Mouse (Mus musculus) intestine, postnatal 0 days (tissue): Measurements from ENCODE around the gene Ubxn11. TPM values are rescaled to one million over a fixed set of nuclear protein-coding genes. Genes with fewer than 3 reads are reported as not detected.

ENCODE experiments used
- ATAC-seq: fragments of 200-750 bp; cut with Nextera tagmentation; 2 replicates; pipeline ENCODE4 v1.8.0; 2017; ENCODE audit warnings: mild to moderate bottlenecking, moderate TSS enrichment, moderate library complexity
- H3K27ac ChIP-seq: fragments of 300-500 bp; sonication (generic); 2 replicates; pipeline ENCODE4 v1.5.1; 2014; ENCODE audit warnings: mild to moderate bottlenecking, low read depth, low read length, moderate library complexity
- H3K27me3 ChIP-seq: fragments of 300-500 bp; sonication (generic); replicated peaks from 2 replicates; pipeline ENCODE4 v1.6.1; 2014; ENCODE audit warnings: low read length, mixed read lengths; ENCODE audit not compliant: control insufficient read depth, insufficient read depth
- H3K36me3 ChIP-seq: fragments of 300-500 bp; sonication (generic); 2 replicates; pipeline ENCODE4 v1.6.1; 2014; ENCODE audit warnings: mild to moderate bottlenecking, moderate library complexity; ENCODE audit not compliant: control insufficient read depth, insufficient read depth
- H3K4me1 ChIP-seq: fragments of 300-500 bp; sonication (generic); replicated peaks from 2 replicates; pipeline ENCODE4 v1.6.1; 2014; ENCODE audit warnings: antibody characterized with exemption, low read length, mixed read lengths; ENCODE audit not compliant: control insufficient read depth, insufficient read depth
- H3K4me2 ChIP-seq: fragments of 300-500 bp; sonication (generic); replicated peaks from 2 replicates; pipeline ENCODE4 v1.6.1; 2014; ENCODE audit warnings: low read depth, mild to moderate bottlenecking, moderate library complexity
- H3K4me3 ChIP-seq: fragments of 300-500 bp; sonication (generic); 2 replicates; pipeline ENCODE4 v1.5.1; 2014; ENCODE audit warnings: low read depth, low read length
- H3K9ac ChIP-seq: fragments of 300-500 bp; sonication (generic); 2 replicates; pipeline ENCODE4 v1.6.1; 2014; ENCODE audit warnings: mild to moderate bottlenecking, low read depth, low read length
- H3K9me3 ChIP-seq: fragments of 300-500 bp; sonication (generic); 2 replicates; pipeline ENCODE4 v1.6.1; 2016; ENCODE audit warnings: mixed run types; ENCODE audit not compliant: control insufficient read depth
- CTCF ChIP-seq: sonication (generic); IDR thresholded peaks from 2 replicates; pipeline ENCODE4 v1.5.1; 2016; ENCODE audit warnings: low read depth, mild to moderate bottlenecking, control low read depth, antibody characterized with exemption, moderate library complexity
- WGBS: fragments of 180-500 bp; shearing (Covaris S2); extraction: QIAGEN DNeasy Blood & Tissue Kit; methylation state at CpG from one replicate; pipeline ENCODE4 v1.1.7; 2014; 5-methylcytosine and 5-hydroxymethylcytosine counted together
- polyA plus RNA-seq: library from polyadenylated mRNA; unstranded; fragments of >200 nt; fragmentation: Nextera tagmentation; extraction: Ambion mirVana; gene quantifications from 2 replicates; pipeline ENCODE4 v1.2.1, GENCODE M21; 2015

The Ubxn11 gene
- polyA plus RNA-seq, 1 experiment from 2014 or later = 1.5 TPM

DNA sequence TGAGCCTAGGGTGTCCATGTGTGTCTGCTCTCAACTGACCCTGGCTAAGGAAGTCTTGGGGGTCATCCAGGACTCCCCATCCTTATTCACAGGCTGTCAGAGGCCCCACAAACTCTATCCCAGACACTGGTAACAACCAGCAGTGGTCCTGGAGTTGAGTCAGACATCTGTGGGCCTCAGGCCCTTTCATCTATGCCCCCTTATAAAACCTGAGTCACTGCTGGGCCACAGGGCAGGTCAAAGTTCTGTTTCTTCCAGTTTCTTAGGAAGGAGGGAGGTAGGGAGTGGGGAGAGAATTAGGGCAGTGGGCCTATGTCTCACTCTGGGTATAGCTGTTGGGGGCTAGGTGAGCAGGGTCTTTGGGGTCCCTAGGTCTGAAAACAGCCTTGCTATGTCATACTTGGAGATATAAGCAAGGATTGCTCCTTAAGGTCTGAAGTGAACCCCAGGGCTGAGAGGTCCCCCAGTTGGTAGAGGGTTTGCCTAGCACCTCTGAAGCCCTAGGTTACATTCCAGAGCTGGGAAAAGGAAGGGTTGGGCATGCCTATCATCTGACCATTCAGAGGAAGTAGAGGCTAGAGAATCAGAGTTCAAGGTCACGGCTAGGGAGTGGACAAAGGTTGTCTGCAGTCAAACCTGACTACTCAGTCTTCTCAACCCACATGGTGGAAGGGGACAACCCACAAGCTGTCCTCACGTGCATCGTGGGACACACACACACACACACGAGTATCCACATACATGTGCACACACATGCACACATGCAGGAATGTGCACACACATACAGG lies 33.4 kb upstream of the Ubxn11 start:
- Histone ChIP-seq H3K27me3 (no peaks in the 10 kb centered on the region), H3K4me3 (no peak overlapping the region), H3K36me3 (peaks cover 17% of the 10 kb centered on the region), H3K27ac (peak overlapping the region; percentile 89), H3K4me2 (peak overlapping the region; percentile 63), H3K9ac (peak overlapping the region; percentile 37), H3K9me3 (no peaks in the 10 kb centered on the region), H3K4me1 (no peaks in the 10 kb centered on the region; the same call in 1 of the 2 replicates)
- peak; percentile 65 for ATAC-seq
- no peak for TF ChIP-seq CTCF
- WGBS = 54% methylated on average over 4 of the region's 4 CpGs

DNA sequence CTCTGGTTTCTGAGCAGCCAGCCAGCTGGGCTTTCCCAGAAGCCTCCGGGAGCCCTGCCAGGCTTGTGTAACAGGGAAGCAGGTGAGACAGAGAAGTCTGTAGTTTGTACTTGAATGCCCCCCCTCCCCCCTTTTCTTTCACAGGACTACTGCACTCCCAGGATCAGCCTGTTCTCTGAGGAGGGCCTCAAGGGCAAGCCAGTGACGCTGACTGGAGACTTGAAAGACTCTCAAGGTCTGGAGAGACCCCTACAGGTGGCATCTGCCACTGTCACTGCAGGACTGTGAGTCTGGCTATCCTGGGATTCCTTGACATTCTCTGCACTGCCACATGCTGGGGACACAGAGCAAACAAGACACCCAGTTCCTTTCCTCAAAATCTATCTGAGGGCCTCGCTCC lies 23.7 kb upstream of the Ubxn11 start:
- peak; percentile 23; the same call in 1 of the 2 replicates for ATAC-seq
- H3K27me3 ChIP-seq = no peaks in the 10 kb centered on the region
- TF ChIP-seq CTCF = peak; percentile 84
- H3K9me3 ChIP-seq = no peaks in the 10 kb centered on the region
- no peak overlapping the region for H3K9ac ChIP-seq
- H3K4me3 ChIP-seq = no peak overlapping the region
- no peak overlapping the region for H3K4me2 ChIP-seq
- H3K36me3 ChIP-seq = peaks cover 21% of the 10 kb centered on the region; the same call in 1 of the 2 replicates
- WGBS = 30% methylated on average over 3 of the region's 3 CpGs
- no peaks in the 10 kb centered on the region for H3K4me1 ChIP-seq
- no peak overlapping the region for H3K27ac ChIP-seq

DNA sequence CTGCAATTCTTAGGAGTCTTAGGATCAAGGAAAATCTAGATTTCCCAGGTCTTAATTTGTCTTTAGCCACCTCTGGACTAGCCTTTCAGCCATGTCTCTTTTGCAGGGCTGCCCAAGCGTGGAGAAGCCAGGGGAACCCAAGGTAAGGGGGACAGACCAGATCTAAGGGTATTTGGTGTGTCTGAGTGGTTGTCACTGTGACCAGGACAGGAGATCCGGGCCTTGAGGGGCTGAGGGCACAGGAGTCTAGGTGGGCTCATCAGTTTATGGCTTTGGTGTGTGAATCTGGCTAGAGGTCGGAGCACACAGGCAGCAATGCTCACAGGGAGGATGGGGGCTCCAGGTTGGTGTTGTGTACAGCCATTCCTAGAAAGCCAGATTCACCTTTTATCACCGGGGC lies 21.7 kb upstream of the Ubxn11 start:
- Histone ChIP-seq H3K4me2 (no peak overlapping the region), H3K27me3 (no peaks in the 10 kb centered on the region), H3K9ac (no peak overlapping the region), H3K4me3 (no peak overlapping the region), H3K36me3 (peaks cover 23% of the 10 kb centered on the region), H3K9me3 (no peaks in the 10 kb centered on the region), H3K4me1 (no peaks in the 10 kb centered on the region), H3K27ac (no peak overlapping the region)
- no peak for TF ChIP-seq CTCF
- 92% methylated on average over 4 of the region's 4 CpGs for WGBS
- no peak for ATAC-seq

DNA sequence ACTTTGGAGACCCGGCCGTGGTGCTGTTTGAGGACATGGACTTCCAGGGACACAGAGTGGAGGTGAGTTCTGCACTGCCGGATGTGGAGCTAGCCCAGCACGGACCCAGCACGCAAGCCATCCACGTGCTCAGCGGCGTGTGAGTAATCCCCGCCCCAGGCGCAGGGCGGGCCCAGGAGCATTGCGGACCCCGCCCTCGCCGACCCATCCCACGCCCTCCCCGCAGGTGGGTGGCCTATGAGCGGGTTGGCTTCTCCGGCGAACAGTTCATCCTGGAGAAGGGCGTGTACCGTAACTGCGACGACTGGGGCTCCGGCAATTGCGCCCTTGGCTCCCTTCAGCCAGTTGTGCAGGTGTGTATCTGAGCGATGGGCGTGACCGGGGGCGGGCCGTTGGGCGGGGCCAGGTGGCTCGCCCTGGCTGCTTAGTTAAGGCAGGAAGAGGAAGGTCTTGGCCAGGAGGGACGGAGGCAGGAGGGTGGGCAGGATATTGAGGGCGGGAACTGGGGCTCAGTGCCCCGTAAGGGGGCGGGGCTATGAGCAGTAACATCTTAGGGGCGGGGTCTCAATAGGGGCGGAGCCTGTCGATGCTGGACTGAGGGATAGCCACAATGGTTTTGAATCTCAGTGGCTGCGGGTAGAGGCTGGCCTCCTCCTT lies 20.5 kb upstream of the Ubxn11 start:
- H3K4me3 ChIP-seq = peak overlapping the region; percentile 27
- no peaks in the 10 kb centered on the region for H3K4me1 ChIP-seq
- WGBS = under 1% methylated on average over 41 of the region's 41 CpGs
- no peak overlapping the region for H3K27ac ChIP-seq
- H3K4me2 ChIP-seq = peak overlapping the region; percentile 65
- no peak for TF ChIP-seq CTCF
- H3K9ac ChIP-seq = no peak overlapping the region
- H3K9me3 ChIP-seq = no peaks in the 10 kb centered on the region
- peaks cover 21% of the 10 kb centered on the region for H3K36me3 ChIP-seq
- ATAC-seq = peak; percentile 95
- no peaks in the 10 kb centered on the region for H3K27me3 ChIP-seq

DNA sequence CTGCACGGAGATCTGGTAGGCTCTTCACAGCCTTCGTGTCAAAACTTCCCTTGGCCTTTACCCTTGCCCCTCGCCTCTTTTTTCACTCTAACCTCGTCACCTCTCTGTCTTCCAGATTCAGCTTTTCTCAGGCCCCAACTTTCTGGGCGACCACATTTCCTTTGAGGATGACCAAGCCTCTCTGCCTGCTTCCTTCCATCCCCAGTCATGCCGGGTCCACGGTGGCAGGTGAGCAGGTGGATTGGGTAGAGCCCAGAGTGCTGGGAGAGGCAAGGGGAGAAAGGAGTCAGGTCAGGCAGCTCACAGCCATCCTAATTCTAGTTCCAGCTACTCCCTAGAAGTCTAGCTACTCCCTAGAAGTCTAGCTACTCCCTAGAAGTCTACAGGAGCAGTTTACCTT lies 19.9 kb upstream of the Ubxn11 start:
- Histone ChIP-seq H3K9ac (no peak overlapping the region), H3K27ac (no peak overlapping the region), H3K4me3 (peak overlapping the region; percentile 27; the same call in 1 of the 2 replicates), H3K36me3 (peaks cover 21% of the 10 kb centered on the region), H3K9me3 (no peaks in the 10 kb centered on the region), H3K4me2 (peak overlapping the region; percentile 65), H3K4me1 (no peaks in the 10 kb centered on the region), H3K27me3 (no peaks in the 10 kb centered on the region)
- TF ChIP-seq CTCF = no peak
- 14% methylated on average over 7 of the region's 7 CpGs for WGBS
- ATAC-seq = no peak

DNA sequence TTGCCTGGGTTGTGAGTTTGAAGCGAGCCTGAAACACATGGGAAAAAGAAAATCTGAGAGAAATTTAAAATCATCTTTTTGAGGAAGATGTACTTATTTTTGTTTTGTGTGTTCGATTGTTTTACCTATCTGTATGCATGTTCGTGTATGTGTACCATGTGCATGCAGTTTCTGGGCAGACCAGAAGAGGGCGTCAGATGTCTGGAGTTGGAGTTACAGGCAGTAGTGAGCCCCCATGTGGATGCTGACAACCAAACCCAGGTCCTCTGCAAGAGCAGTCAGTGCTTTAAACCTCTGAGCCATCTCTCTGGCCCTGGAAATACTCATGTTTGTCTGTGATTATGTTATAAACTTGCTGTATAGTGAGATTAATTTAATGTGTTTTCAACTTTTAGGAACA lies 17.4 kb upstream of the Ubxn11 start:
- Histone ChIP-seq H3K27me3 (no peaks in the 10 kb centered on the region), H3K4me3 (no peak overlapping the region), H3K27ac (no peak overlapping the region), H3K4me1 (no peaks in the 10 kb centered on the region), H3K36me3 (peaks cover 21% of the 10 kb centered on the region), H3K4me2 (no peak overlapping the region), H3K9ac (no peak overlapping the region), H3K9me3 (no peaks in the 10 kb centered on the region)
- TF ChIP-seq CTCF = peak; percentile 27; the same call in 1 of the 2 replicates
- 94% methylated on average over 4 of the region's 4 CpGs for WGBS
- no peak for ATAC-seq
